Mouse (Mus musculus): ENCODE measurements at regions not wholly inside any gene's neighbourhood (a gene's known extent, or its start where the extent isn't known, plus 50 kb on each side); places are given as distances from the start of the nearest gene placed in this dataset.
A peak's percentile ranks its signal among the peaks of the same experiment; 100 is the strongest.

DNA sequence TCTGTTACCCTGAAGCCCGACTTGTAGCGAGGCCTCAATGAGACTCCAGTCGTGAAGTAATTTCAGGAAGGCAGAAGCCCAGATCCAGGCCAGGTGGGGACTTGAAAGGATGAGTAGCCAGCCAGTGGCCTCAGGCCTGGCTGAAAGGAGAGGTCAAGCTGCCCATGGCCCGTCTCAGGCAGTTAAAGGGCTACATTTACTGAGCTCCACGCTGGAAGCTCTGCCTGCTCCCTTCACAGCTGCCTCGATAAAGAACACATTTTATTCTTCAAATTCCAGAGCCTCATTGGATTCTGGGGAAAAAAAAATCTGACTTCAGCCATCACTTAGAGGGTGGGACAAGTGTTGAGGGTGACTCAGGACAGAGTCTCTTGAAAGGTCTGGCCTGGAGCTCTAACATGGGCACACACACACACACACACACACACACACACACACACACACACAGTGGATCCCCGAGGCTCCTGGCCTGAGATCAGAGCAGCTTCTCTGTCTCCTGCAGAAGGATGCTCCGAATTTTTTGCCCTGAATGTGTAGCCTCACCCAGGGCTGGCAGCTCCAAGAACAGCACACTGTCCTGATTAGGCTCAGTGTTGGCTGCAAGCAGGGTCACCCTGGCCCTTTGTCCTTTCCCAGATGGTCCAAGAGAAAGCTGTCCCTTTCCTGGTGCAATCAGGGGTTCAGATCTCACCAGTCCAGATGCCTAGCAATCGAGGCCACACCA lies 53.0 kb downstream of the Gadd45g start:
- DNase-seq, result no peak

DNA sequence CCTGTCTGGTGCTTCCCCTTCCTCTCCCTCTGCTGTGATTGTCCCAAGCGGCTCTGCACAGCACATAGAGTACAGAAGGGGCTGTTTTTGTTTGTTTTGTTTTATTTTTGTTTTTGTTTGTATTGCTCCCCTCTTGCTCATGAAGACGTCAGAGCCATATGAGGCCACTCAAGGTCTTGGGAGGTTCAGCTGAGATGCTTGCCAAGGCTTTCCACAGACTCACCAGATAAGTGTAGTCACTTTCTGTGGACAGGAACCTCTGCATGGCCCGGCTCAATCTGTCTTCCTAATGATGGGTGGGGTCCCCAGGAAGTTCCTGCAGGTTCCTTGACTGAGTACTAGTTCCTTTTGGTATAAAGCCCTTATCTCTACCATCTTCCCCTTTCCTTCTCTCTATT lies 53.6 kb downstream of the Gadd45g start:
- no peak for DNase-seq

DNA sequence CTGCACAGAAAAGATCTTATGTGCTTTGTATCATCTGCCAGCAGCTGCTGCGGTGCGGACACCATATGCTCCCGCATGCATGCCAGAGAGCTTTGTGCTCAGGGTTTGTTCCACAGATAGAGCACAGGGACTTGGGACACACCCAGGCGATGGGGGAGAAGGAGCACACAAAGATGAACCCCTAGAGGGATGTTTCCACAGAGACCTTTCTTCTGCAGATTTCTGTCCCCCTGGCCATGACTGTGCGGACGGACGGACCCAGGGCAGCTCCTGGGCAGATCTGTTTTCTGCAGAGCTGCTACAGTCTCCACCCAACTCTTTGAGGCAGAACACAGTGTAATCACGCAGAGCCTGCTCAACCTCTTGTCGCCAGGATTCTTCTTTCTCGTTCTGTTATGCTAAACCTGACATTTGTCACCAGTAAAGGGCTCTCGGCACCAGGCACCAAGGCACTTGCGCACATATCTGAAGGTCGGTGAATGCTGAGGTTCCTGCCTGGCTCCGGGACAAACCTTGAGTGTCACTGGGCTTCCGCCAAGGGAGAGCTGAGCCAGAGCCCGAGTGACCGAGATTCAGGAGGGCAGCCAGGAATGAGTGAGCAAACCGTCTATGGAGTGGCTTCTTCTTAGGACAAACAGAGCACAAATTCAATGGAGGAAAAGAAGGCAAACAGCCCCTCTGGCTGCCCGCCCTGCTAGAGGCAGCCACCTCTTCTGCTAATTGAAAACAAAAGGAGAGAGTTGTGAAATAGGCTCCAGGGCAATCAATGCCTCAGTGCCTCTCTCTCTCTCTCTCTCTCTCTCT lies 56.2 kb downstream of the Gadd45g start:
- peak; percentile 75 for DNase-seq

GRCm38 (mm10) chr13:51903324-51903939 lies 57.0 kb downstream of the Gadd45g start:
- DNase-seq, result no peak

- no peak for DNase-seq
Observed at GRCm38 (mm10) chr13:51905270-51905669, 58.8 kb downstream of the Gadd45g start.

DNA sequence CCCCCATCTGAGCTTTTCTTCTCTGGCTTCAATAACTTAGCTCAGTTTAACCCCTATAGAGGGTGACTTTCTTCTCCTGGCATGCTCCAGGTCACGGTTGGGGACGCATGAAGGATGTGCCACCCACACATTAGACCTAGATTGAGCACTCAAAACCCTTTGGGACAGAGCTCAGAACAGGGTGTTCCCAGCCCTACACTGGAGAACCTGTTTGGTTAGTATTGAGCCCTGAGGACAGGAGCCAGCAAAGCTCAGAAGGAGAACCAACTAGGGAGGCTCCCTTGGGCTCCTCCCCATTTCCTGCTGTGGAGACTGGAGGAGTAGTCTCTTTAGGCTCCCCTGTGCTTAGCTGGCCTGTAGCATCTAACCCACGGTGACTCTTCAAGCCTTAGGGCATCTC lies 59.6 kb downstream of the Gadd45g start:
- DNase-seq, result no peak

DNA sequence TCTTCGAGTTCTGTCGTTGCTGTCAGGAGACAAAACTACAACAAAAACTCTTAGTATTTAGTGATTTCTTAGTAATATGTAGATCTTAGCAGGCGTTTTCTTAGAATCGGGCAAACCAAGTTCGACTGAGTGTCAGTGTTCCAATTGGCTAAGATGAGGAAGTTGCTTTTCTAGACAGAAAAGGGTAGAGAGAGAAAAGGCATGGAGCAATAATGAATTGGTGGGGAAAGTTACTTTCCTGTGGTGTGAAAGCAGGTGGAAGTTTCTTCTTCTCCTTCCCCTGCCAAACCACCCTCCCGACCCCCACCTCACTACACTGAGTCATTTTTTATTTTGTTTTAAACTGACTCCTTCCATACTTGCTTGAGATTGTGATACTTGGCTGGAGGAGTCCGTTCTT lies 62.0 kb downstream of the Gadd45g start:
- no peak for DNase-seq

DNA sequence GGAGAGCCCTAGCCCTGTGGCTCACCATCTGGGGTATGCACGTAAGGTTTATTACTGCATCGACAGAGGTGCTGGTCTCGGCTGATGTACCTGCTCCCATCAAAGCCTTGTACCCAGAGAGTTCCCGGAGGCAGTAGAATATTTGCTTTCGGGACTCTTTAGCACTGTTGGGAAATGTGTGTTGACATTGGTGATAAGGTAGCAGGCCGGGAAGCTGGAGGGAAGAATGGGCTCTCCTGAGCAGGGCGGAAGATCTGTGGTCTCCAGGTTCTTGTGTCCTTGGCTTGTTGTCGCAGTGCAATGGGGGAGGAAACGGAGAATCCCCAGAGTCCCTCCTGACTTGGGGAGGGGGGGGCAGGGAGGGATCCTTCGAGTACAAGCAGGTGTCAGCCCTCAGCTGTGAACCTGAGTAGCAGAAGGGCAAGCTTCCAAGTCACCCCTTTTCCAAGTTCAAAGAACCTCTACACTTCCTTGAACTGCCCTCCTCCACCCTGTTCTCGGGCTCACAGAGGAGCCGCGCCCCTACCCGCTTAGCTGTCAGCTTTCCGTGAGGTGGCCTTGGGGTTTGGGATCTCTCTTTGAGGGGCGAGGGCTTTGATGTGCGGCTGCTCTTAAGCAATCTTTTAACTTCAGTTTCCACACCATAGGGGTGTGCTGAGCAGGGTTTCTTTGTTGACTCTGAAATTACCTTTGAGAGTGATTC lies 65.0 kb downstream of the Gadd45g start:
- DNase-seq, result no peak

DNA sequence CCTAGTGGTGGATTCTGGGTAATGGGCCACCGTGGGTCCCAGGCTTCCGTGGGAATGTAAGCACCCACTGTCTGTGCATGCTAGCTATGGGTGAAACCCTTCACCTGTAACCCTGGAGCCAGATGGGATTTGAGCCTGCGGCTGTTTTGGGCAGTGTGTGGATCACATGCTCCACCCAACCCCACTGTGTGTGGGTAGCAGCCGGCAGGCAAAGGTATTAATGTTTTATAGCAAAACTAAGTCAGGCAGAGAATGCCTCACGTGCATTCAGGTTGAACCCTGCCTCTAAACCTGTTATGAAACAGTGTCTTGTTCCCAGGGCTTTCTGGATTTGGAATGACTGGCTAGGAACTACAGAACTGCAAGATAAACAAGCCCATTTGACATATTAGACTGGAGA lies 66.0 kb downstream of the Gadd45g start:
- no peak for DNase-seq

DNA sequence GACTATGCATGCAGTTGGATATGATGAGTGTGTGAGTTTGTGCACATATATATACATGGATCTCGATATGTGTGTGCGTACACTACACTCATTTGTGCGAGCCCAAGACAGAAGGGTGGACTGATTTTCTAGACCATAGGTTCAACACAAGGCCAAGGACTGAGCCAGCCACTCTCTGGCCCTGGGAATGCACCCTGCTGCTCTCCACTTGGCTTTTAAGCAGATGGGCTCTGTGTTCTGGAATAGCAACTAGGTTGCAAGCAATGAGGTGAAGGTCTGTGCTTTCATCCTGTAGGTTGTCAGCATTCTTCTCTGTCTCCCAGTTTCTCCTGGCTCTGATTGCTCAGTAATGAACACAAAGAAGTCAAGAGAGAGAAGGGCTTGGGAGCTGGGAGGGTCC lies 66.5 kb downstream of the Gadd45g start:
- no peak for DNase-seq

DNA sequence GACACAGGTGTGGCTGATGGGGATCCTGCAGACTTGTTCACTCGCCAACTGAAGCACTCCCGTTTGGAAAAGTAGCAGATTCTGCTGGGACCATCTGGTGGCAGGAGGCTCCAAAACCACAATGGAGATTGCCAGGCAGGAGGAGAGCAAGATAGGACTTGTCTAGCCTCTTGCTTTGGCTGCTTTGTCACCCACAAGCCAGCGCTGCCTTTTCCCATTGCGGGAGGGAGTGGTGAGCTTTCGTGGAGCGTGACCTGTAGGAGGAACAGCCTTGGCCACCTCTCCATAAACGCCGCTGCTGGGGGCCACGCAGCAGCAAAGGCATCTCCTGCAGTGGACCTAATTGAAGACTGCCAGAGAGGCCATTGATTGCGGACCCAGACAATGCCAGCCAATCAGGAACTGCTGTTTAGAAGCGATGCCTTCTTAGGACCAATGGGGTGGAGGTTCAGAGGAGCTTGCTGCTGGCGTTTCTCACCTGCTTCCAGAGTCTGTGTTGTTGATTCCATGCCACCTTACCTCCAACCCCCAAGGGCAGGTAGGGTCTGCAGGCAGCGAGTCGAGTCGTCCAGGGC lies 70.3 kb downstream of the Gadd45g start:
- no peak for DNase-seq

GRCm38 (mm10) chr13:51917658-51918057 lies 71.2 kb downstream of the Gadd45g start:
- no peak for DNase-seq

- no peak for DNase-seq
Observed at GRCm38 (mm10) chr13:51918108-51918507, 71.6 kb downstream of the Gadd45g start.

DNA sequence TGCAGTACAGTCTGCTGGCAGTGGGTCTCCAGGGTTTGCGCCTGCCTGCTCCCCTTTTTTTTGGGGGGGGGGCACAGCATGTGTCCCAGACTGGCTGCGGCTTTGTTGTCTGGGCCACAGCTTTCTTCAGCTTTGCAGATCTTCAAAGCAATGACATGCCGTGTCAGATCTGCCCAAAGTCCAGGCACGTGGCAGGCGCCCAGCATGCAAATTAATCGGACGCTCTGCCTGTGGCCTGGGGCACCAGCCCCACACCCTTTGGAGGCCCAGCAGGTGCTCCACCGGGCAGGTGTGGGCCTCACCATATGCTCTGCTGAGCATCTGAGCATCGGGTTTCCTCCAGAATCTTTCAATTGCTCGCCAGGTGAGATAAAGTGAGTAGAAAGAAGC lies 72.3 kb downstream of the Gadd45g start:
- DNase-seq, result no peak

DNA sequence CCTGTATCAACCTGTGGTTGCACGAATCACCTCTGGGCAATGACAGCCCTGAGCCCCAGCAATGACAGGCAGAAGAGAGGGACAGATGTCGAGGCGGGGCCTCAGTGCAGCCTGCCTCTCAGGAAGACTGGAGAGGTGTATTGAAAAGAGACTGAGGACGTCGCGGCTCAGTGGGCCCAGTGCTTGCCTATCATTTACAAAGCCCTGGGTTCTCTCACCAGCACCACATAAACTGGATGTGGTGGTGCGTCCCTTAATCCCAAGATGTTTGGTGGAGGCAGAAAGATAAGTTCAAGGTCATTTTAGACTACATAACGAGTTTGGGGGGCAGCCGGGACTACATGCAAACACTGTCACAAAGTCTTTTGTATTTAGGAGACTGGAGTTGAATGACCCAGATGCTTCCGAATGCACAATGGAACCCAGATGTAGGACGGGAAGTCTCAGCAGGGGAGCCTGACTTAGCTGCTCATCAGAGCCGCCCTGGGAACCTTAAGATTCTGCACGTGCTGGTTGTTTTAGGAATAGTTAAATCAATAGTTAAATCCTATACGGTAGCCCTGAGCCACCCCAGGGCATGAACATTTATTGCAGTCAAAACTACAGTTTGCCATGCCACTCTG lies 72.8 kb downstream of the Gadd45g start:
- DNase-seq, result no peak

DNA sequence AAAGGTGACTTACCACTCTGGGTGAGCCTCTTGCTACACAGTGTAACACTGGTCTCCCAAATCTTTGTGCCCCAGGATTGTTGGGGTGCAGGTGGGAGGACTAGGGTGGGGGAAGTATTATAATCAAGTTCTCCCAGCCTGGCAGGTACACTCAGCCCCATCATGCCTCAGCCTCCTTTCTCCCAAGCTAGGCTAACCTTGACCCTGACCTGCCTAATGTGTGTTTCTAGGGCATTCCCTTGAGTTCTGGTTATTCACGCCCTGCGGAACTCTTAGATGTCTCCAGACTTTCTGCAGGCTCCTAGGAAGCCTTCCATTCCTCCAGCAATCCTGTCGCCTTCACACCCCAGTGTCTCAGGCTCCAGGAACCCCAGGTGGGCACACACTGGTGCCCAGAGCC lies 73.5 kb downstream of the Gadd45g start:
- no peak for DNase-seq

- DNase-seq, result peak; percentile 36
Observed at GRCm38 (mm10) chr13:51920511-51921351, 74.3 kb downstream of the Gadd45g start.

- no peak for DNase-seq
Observed at GRCm38 (mm10) chr13:51921550-51921949, 75.1 kb downstream of the Gadd45g start.

- no peak for DNase-seq
Observed at GRCm38 (mm10) chr13:51926764-51927163, 80.3 kb downstream of the Gadd45g start.

DNA sequence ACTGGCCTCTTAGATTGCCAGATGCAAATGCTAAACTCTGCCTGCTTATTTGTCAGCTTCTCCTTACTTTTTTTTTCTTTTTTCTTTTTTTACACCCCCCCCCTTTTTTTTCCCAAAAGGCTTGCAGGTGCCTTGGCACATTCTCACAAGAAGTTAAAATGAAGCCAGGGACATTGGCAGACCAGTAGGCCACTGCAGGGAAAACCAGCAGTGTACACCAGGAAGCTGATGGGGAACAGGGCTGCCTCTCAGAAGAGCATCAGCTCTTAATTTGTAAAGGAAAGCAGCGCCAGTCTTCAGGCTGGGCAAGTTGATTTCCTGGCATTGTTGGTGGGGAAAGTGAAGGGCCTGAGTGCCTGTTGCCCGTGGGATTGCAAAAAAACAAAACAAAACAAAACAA lies 83.3 kb downstream of the Gadd45g start:
- no peak for DNase-seq

GRCm38 (mm10) chr13:51930301-51930747 lies 83.8 kb downstream of the Gadd45g start:
- DNase-seq, result peak; percentile 38
